Mouse (Mus musculus): Measurements from ENCODE around the gene Ssxb10.

DNA sequence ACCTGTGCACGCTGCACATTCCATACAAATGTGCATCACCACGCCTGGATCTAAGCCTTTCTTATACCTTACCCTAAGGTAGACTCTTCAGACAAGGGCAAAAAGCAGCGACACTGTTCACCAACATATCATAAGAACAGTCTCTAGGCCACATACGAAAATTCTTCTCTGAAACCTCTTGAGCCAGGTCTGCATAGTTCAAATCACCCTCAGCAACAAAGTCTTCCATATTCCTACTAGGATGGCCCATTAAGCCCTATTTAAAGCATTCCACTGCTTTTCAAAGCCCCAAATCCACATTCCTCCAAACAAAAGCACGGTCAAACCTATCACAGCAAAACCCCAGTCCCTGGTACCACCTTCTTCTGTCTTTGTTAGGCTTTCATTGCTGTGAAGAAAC is 38.6 kb upstream of the Ssxb10 start:
- TF ChIP-seq CTCF (IDR thresholded peaks at IDR 0.05; ENCODE audit: extremely low read depth, insufficient read depth, insufficient read length, insufficient replicate concordance) (no peak), POLR2A (IDR thresholded peaks at IDR 0.05; ENCODE audit: low read depth, low read length) (no peak)

Data from spleen, adult 2 months (tissue).